Mouse (Mus musculus) neural tube, embryonic 15.5 days (tissue): ENCODE data around the gene Ltbp4. TPM values are rescaled to one million over a fixed set of nuclear protein-coding genes. Genes with fewer than 3 reads are reported as not detected.
A peak's percentile ranks its signal among the peaks of the same experiment; 100 is the strongest.

ENCODE experiments used
- ATAC-seq: fragments of 200-750 bp; cut with Nextera tagmentation; 2 replicates; pipeline ENCODE4 v1.8.0; 2017; ENCODE audit warnings: mild to moderate bottlenecking, moderate TSS enrichment, moderate library complexity; ENCODE audit not compliant: low FRiP score
- H3K27ac ChIP-seq: fragments of 300-500 bp; sonication (generic); replicated peaks from 2 replicates; pipeline ENCODE4 v1.5.1; 2015; ENCODE audit warnings: mild to moderate bottlenecking, inconsistent platforms
- H3K27me3 ChIP-seq: fragments of 300-500 bp; sonication (generic); replicated peaks from 2 replicates; pipeline ENCODE4 v1.6.1; 2015; ENCODE audit warnings: inconsistent platforms
- H3K36me3 ChIP-seq: fragments of 300-500 bp; sonication (generic); 2 replicates; pipeline ENCODE4 v1.6.1; 2015; ENCODE audit warnings: inconsistent platforms
- H3K4me1 ChIP-seq: fragments of 300-500 bp; sonication (generic); 2 replicates; pipeline ENCODE4 v1.6.1; 2015; ENCODE audit warnings: inconsistent platforms
- H3K4me2 ChIP-seq: fragments of 300-500 bp; sonication (generic); 2 replicates; pipeline ENCODE4 v1.6.1; 2015; ENCODE audit warnings: inconsistent platforms, mild to moderate bottlenecking, moderate library complexity
- H3K4me3 ChIP-seq: fragments of 300-500 bp; sonication (generic); replicated peaks from 2 replicates; pipeline ENCODE4 v1.5.1; 2015; ENCODE audit warnings: mild to moderate bottlenecking, inconsistent platforms
- H3K9ac ChIP-seq: fragments of 300-500 bp; sonication (generic); replicated peaks from 2 replicates; pipeline ENCODE4 v1.6.1; 2015; ENCODE audit warnings: mild to moderate bottlenecking, inconsistent platforms
- H3K9me3 ChIP-seq: fragments of 300-500 bp; sonication (generic); replicated peaks from 2 replicates; pipeline ENCODE4 v1.6.1; 2016; ENCODE audit warnings: inconsistent platforms
- WGBS: fragments of 180-500 bp; shearing (Covaris S2); methylation state at CpG from one replicate; pipeline ENCODE4 v1.1.7; 2015; ENCODE audit warnings: mixed read lengths; 5-methylcytosine and 5-hydroxymethylcytosine counted together
- polyA plus RNA-seq: library from polyadenylated mRNA; unstranded; fragments of >200 nt; fragmentation: Nextera tagmentation; extraction: Ambion mirVana; gene quantifications from 2 replicates; pipeline ENCODE4 v1.2.1, GENCODE M21; 2015

Ltbp4 gene
- 10.7 and 17.8 TPM in 2 replicates for polyA plus RNA-seq

GRCm38 (mm10) chr7:27337175-27337853 lies at the start of gene Ltbp4:
TSS of gene Ltbp4 (minus strand) at chr7:27337692.
- peak within 1 kb of the TSS; percentile 59 for H3K4me2 ChIP-seq
- H3K27ac ChIP-seq = no peak within 1 kb of the TSS
- peaks cover 6% of the 10 kb centered on the region for H3K36me3 ChIP-seq
- H3K9me3 ChIP-seq = no peaks in the 10 kb centered on the region
- no peak for ATAC-seq
- WGBS = 2% methylated on average over 36 of the region's 36 CpGs
- peak within 1 kb of the TSS; percentile 20; the same call in 1 of the 2 replicates for H3K9ac ChIP-seq
- peaks cover 59% of the 10 kb centered on the region for H3K27me3 ChIP-seq
- peaks cover 55% of the 10 kb centered on the region for H3K4me1 ChIP-seq
- H3K4me3 ChIP-seq = peak within 1 kb of the TSS; percentile 38

DNA sequence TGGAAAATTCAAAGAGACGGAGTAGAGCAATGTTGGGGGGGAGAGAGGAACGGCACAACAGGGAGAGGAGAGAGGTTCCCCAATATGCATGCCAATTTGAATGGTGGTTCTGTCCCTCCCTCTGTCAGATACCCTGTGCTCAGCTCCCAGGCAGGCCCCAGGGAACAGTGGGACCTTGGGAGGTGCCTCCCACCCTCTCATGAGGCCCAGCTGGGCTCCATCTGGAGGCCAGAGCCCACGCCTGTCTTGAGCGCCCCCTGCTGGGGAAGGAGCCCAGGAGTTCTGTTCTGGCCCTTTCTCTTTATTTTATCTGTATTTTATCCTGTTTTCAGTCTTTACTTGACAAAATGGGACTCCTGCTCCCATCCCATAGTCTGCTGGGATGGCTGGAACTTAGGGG lies 47.2 kb upstream of the Ltbp4 start:
- no peaks in the 10 kb centered on the region for H3K4me1 ChIP-seq
- H3K4me3 ChIP-seq = no peak overlapping the region

DNA sequence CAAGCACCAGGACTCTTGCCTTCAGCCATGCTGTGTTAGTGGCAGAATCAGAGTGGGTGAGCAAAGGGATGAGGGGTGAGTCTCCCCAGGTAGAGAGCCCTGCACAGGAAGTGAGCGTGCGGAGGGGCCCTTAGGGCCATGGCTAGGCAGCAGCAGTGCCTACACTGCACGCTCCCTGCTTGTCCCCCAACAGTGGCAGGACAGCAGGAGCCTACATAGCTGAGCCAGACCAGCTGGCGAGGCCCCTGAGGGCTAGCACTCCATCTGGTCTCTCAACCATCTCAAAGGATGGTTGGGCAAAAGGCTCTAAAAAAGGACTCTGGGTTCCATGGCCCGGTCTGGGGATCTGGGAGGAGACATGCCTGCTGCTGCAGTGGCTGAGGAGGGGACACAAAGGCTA lies 46.6 kb upstream of the Ltbp4 start:
- Histone ChIP-seq H3K4me1 (no peaks in the 10 kb centered on the region), H3K9ac (no peak overlapping the region), H3K36me3 (no peaks in the 10 kb centered on the region; the same call in 1 of the 2 replicates), H3K27me3 (peaks cover 11% of the 10 kb centered on the region), H3K27ac (no peak overlapping the region), H3K4me3 (no peak overlapping the region), H3K9me3 (no peaks in the 10 kb centered on the region), H3K4me2 (no peak overlapping the region)
- ATAC-seq = no peak
- WGBS = 58% methylated on average over 5 of the region's 5 CpGs

More for the DNA sequence above, 47.2 kb upstream of the Ltbp4 start:
- ATAC-seq = no peak
- Histone ChIP-seq H3K9ac (no peak overlapping the region), H3K27me3 (peaks cover 6% of the 10 kb centered on the region; the same call in 1 of the 2 replicates), H3K36me3 (no peaks in the 10 kb centered on the region; the same call in 1 of the 2 replicates), H3K27ac (no peak overlapping the region), H3K4me2 (no peak overlapping the region), H3K9me3 (no peaks in the 10 kb centered on the region)
- 34% methylated on average over 4 of the region's 4 CpGs for WGBS

DNA sequence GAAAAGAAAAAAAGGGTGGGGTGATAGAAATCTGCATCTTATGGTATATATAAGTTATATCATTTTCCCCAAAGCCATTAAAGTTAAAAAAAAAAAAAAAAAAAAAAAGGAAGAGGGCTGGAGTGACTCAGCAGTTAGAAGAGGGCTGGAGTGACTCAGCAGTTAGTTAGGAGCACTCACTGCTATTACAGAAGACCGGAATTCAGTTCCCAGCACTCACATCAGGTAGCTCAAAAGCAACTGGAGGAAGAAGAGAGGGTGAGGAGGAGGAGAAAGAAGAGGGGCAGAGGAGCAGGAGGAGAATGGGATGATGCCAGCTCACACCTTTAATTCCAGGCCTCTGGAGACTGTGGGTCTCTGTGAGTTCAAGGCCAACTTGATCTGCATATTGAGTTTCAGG lies 45.7 kb upstream of the Ltbp4 start:
- Histone ChIP-seq H3K4me1 (no peaks in the 10 kb centered on the region), H3K4me3 (no peak overlapping the region), H3K9me3 (no peaks in the 10 kb centered on the region), H3K4me2 (no peak overlapping the region), H3K36me3 (no peaks in the 10 kb centered on the region; the same call in 1 of the 2 replicates), H3K27me3 (peaks cover 20% of the 10 kb centered on the region), H3K9ac (no peak overlapping the region), H3K27ac (no peak overlapping the region)
- ATAC-seq = no peak
- WGBS = 87% methylated on average over 1 of the region's 1 CpGs

DNA sequence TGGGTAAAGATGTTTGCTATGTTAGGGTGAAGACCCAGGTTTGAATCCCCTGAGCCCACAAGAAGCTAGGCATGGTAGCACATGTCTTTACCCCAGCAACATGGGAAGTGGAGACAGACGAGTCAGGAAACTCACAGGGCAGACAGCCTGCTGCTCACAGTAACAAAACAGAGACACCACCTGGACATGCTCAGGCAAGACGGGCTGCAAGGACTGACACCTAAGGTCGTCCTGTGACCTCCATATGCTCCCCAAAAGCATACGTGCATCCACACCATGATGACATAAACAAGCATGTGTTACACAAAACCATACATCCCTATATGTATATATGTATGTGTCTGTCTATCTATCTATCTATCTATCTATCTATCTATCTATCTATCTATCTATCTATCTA lies 44.1 kb upstream of the Ltbp4 start:
- no peak overlapping the region for H3K27ac ChIP-seq
- H3K36me3 ChIP-seq = no peaks in the 10 kb centered on the region
- no peaks in the 10 kb centered on the region for H3K9me3 ChIP-seq
- H3K4me1 ChIP-seq = no peaks in the 10 kb centered on the region
- no peak overlapping the region for H3K4me2 ChIP-seq
- no peak for ATAC-seq
- no peak overlapping the region for H3K4me3 ChIP-seq
- no peak overlapping the region for H3K9ac ChIP-seq
- peaks cover 34% of the 10 kb centered on the region for H3K27me3 ChIP-seq
- WGBS = 63% methylated on average over 4 of the region's 4 CpGs

DNA sequence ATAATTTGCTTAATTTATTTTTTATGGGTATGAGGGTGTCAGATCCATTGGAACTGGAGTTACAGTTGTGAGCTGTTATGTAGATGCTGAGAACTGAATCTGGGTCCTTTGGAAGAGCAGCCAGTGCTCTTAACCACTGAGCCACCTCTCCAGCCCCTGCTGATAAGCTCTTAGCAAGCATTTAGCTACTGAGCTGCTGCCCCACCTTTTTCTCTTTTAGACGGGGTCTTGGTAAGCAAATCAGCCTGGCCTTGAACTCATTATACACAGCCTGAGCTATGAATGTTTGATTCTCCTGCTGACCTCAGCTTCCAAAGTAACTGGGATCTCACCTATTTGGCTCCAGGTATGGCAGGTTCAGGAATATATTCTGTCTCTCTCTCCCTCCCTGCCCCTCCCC lies 43.5 kb upstream of the Ltbp4 start:
- no peak for ATAC-seq
- Histone ChIP-seq H3K9ac (no peak overlapping the region), H3K27ac (no peak overlapping the region), H3K4me1 (no peaks in the 10 kb centered on the region), H3K36me3 (no peaks in the 10 kb centered on the region), H3K27me3 (peaks cover 40% of the 10 kb centered on the region), H3K9me3 (no peaks in the 10 kb centered on the region), H3K4me3 (no peak overlapping the region), H3K4me2 (no peak overlapping the region)
- WGBS = 42% methylated on average over 1 of the region's 1 CpGs

DNA sequence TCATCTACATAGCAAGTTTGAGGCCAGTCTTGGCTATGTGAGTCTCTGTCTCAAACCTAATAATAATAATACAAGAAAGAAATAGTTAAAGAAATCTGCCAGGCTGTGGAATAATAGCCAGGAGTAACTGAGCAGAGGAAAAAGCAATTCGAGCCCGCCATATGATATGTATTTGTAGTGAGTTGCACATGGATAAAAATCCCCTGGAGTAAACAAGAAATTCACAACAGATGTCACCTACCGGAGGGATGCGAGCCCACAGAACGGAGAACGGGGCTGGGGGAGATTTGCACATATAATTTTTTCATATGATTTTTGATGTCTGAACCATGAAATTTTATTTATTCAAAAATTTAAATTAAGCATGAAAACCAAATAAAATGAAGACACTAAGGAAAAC lies 42.3 kb upstream of the Ltbp4 start:
- ATAC-seq = no peak
- H3K9me3 ChIP-seq = no peaks in the 10 kb centered on the region
- no peak overlapping the region for H3K27ac ChIP-seq
- H3K27me3 ChIP-seq = peaks cover 50% of the 10 kb centered on the region
- no peaks in the 10 kb centered on the region for H3K36me3 ChIP-seq
- no peaks in the 10 kb centered on the region for H3K4me1 ChIP-seq
- H3K4me2 ChIP-seq = no peak overlapping the region
- H3K4me3 ChIP-seq = no peak overlapping the region
- H3K9ac ChIP-seq = no peak overlapping the region
- 74% methylated on average over 6 of the region's 6 CpGs for WGBS

GRCm38 (mm10) chr7:27378431-27378830 lies 40.9 kb upstream of the Ltbp4 start:
- peaks cover 4% of the 10 kb centered on the region; the same call in 1 of the 2 replicates for H3K36me3 ChIP-seq
- H3K4me2 ChIP-seq = no peak overlapping the region
- no peaks in the 10 kb centered on the region for H3K9me3 ChIP-seq
- H3K9ac ChIP-seq = no peak overlapping the region
- H3K27me3 ChIP-seq = peaks cover 62% of the 10 kb centered on the region
- H3K4me3 ChIP-seq = no peak overlapping the region
- H3K4me1 ChIP-seq = no peaks in the 10 kb centered on the region
- no peak overlapping the region for H3K27ac ChIP-seq
- ATAC-seq = no peak
- WGBS = 16% methylated on average over 4 of the region's 4 CpGs

DNA sequence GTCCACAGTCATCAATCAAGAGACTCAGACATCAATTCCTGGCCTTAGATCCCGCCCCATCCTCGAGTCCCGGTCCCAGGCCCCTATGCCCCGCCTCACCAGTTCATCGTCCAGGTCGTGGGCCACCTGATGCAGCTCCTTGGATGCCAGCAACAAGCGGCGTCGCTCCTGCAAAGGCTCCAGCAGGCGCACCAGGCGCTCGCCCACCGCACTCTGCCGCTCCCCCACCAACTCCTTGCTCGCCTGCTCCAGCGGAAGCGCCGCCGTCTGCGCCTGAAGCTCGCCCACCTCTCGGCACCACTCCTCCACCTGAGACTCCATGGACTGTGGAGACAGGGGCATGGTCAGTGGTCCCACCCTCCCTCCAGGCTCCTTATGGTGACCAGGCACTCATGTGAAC lies 37.8 kb upstream of the Ltbp4 start:
- no peak overlapping the region for H3K27ac ChIP-seq
- H3K27me3 ChIP-seq = peaks cover 88% of the 10 kb centered on the region
- WGBS = 4% methylated on average over 22 of the region's 22 CpGs
- H3K4me2 ChIP-seq = no peak overlapping the region
- H3K36me3 ChIP-seq = peaks cover 16% of the 10 kb centered on the region
- no peak overlapping the region for H3K4me3 ChIP-seq
- H3K9me3 ChIP-seq = no peaks in the 10 kb centered on the region
- no peak overlapping the region for H3K9ac ChIP-seq
- H3K4me1 ChIP-seq = no peaks in the 10 kb centered on the region
- no peak for ATAC-seq

GRCm38 (mm10) chr7:27371715-27372462 lies 34.4 kb upstream of the Ltbp4 start:
- Histone ChIP-seq H3K9ac (no peak overlapping the region), H3K27ac (no peak overlapping the region), H3K9me3 (no peaks in the 10 kb centered on the region), H3K4me2 (0 out of 2 replicates have a peak overlapping the region, but pooled peaks have one; percentile 13), H3K36me3 (peaks cover 35% of the 10 kb centered on the region), H3K4me1 (no peaks in the 10 kb centered on the region), H3K4me3 (0 out of 2 replicates have a peak overlapping the region, but pooled peaks have one; percentile 6), H3K27me3 (peaks cover 97% of the 10 kb centered on the region)
- 10% methylated on average over 44 of the region's 44 CpGs for WGBS
- ATAC-seq = no peak

DNA sequence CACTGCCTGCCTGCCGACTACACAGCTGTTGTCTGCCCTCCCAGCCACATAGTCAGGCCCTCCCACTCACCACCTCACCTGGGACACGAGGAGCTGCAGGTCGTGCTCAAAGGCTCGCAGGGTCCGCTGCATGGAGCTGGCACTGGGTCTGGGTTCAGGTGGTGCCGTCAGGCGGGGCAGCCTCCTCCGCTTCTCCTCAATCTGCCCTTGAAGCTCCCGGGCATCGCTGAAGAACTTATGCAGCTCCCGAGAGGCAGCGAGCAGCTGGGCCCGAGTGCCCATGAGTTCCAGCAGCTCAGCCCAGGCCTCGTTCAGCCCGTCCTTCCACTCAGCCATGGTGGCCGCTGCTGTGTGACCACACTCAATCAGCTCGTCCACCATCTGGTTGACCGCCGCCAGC lies 31.6 kb upstream of the Ltbp4 start:
- no peaks in the 10 kb centered on the region for H3K4me1 ChIP-seq
- H3K4me3 ChIP-seq = no peak overlapping the region
- H3K36me3 ChIP-seq = peaks cover 46% of the 10 kb centered on the region
- no peak for ATAC-seq
- H3K27me3 ChIP-seq = peaks cover 100% of the 10 kb centered on the region
- no peak overlapping the region for H3K4me2 ChIP-seq
- H3K9ac ChIP-seq = no peak overlapping the region
- 80% methylated on average over 19 of the region's 19 CpGs for WGBS
- no peak overlapping the region for H3K27ac ChIP-seq
- no peaks in the 10 kb centered on the region for H3K9me3 ChIP-seq

DNA sequence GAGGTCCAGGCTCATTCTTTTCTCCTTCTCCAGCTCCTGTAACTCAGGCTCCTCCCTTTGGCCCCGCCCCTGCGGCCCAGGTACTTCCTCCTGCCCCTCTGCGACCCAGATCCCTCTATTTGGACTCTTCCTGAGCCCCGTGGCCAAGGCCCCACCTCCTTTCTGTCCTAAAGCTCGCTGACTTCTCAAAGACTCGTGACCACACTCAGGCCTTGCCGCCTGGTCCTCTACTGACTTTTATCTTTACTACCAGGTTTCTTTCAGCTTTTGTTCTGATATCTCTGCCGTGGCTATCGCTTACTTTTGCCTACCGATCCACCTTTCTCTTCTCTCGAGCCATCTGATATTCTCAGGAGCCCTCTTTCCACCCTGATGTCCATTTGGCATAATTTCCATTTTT lies 30.5 kb upstream of the Ltbp4 start:
- Histone ChIP-seq H3K4me2 (no peak overlapping the region), H3K27ac (no peak overlapping the region), H3K27me3 (peaks cover 99% of the 10 kb centered on the region), H3K4me1 (no peaks in the 10 kb centered on the region), H3K9ac (no peak overlapping the region), H3K9me3 (no peaks in the 10 kb centered on the region), H3K4me3 (no peak overlapping the region), H3K36me3 (peaks cover 43% of the 10 kb centered on the region)
- no peak for ATAC-seq
- 18% methylated on average over 11 of the region's 11 CpGs for WGBS
